Mouse (Mus musculus) megakaryocyte, embryonic 14.5 days (primary cell): ENCODE results near the gene Ncan. TPM values are rescaled to one million over a fixed set of nuclear protein-coding genes. Genes with fewer than 3 reads are reported as not detected.

ENCODE experiments used
- H3K27me3 ChIP-seq: replicated peaks from 2 replicates; pipeline ENCODE3; 2012; ENCODE audit warnings: inconsistent platforms
- H3K36me3 ChIP-seq: replicated peaks from 2 replicates; pipeline ENCODE3; 2012; ENCODE audit warnings: low read length, inconsistent platforms, mixed read lengths
- H3K4me1 ChIP-seq: 2 replicates; pipeline ENCODE4 v1.6.1; 2012; ENCODE audit warnings: inconsistent platforms
- H3K4me3 ChIP-seq: replicated peaks from 2 replicates; pipeline ENCODE3; 2012; ENCODE audit warnings: moderate library complexity, mild to moderate bottlenecking, inconsistent platforms
- H3K9me3 ChIP-seq: 2 replicates; pipeline ENCODE4 v1.6.1; 2012; ENCODE audit warnings: inconsistent platforms
- FLI1 ChIP-seq: IDR thresholded peaks from 2 replicates; pipeline ENCODE4 v1.6.1; 2012; ENCODE audit warnings: low read length, inconsistent platforms, mixed read lengths
- GATA1 ChIP-seq: IDR thresholded peaks from 3 replicates; pipeline ENCODE4 v1.6.1; 2012; ENCODE audit warnings: mixed read lengths, low read length, inconsistent platforms, borderline replicate concordance
- polyA plus RNA-seq: library from polyadenylated mRNA; stranded (reverse); fragments of >175 nt; gene quantifications from 2 replicates; pipeline ENCODE4 v1.2.3, GENCODE M21; 2012; ENCODE audit warnings: low replicate concordance; ENCODE audit not compliant: insufficient read depth

Gene Ncan
- polyA plus RNA-seq, 1 experiment, result not detected

DNA sequence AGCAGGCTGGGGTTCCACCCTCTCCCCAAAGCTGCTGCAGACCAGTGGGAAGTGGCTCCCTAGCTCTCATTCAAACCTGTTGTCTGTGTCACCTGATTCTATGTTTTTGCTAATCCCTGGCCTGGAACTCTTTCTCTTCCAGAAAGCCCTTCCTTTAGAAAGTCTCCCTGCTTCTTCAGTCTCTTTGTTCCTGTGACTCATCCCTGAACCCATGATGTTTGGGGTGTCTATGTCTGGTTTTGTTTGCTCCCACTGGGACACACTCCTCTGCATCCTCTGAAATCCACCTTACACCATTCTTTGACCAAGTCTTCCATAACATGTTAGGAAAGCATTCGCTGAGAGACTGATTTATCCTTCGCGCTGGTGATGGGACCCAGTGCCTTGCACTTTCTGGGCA is 9.4 kb upstream of the Ncan start:
- peaks cover 57% of the 10 kb centered on the region for H3K4me1 ChIP-seq
- H3K4me3 ChIP-seq, result no peak overlapping the region
- no peaks in the 10 kb centered on the region for H3K9me3 ChIP-seq
- H3K36me3 ChIP-seq, result peaks cover 29% of the 10 kb centered on the region
- TF ChIP-seq FLI1 (no peak), GATA1 (no peak)
- peaks cover 9% of the 10 kb centered on the region for H3K27me3 ChIP-seq

DNA sequence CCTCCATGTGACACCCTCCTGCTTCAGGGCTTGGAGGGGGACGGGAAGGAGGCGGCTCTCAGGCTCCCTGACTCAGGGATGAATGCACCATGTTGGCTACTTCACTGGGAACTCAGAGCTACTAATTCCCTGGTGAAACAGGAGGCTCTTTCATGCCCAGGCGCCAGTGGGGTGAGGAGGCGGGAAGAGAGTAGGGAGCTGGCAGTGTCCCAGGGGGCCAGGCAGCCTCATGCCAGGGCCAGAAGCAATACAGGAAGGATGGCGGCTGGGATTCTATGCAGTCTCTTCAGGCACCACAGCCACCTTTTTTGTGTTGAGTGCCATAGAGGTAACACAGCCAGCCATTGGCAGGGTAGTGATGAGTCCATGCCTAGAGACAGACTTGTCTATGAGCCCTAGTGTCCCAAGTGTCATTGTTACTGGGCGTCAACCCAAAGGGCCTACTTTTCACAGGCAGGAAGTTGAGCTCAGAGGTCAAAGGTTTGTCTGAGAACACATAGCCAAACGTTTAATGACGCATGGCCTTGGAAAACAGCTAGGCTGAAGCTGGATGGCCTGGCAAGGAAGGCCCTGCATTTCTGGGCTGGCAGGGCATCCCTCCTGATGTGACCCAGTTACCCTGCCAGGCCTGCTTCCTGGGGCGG is 8.8 kb upstream of the Ncan start:
- Histone ChIP-seq H3K9me3 (no peaks in the 10 kb centered on the region), H3K4me1 (peaks cover 51% of the 10 kb centered on the region), H3K36me3 (peaks cover 23% of the 10 kb centered on the region), H3K4me3 (no peak overlapping the region), H3K27me3 (peaks cover 14% of the 10 kb centered on the region)
- no peak for TF ChIP-seq GATA1
- TF ChIP-seq FLI1, result no peak

DNA sequence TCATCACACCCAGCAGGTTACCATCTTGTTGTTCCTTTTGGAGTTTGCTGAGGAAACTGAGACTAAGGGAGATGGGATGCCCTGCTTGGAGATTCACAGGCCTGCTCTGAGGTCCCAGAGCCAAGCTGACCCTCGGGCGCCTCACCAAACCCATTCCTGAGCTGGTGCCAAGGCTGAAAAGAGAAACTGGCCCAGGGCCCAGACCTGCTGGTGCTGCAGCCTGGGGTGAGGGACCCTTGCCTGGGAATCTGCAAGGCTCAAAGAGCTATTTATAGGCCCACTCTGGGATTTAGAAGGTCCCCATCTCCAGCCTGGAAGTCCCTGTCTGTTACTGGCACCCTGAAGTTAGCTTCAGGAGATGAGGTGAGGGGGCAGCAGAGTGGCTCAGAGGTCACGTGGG is 7.8 kb upstream of the Ncan start:
- Histone ChIP-seq H3K4me1 (peaks cover 41% of the 10 kb centered on the region), H3K36me3 (peaks cover 13% of the 10 kb centered on the region), H3K4me3 (no peak overlapping the region), H3K9me3 (no peaks in the 10 kb centered on the region), H3K27me3 (peaks cover 19% of the 10 kb centered on the region)
- TF ChIP-seq FLI1, result no peak
- TF ChIP-seq GATA1, result no peak

DNA sequence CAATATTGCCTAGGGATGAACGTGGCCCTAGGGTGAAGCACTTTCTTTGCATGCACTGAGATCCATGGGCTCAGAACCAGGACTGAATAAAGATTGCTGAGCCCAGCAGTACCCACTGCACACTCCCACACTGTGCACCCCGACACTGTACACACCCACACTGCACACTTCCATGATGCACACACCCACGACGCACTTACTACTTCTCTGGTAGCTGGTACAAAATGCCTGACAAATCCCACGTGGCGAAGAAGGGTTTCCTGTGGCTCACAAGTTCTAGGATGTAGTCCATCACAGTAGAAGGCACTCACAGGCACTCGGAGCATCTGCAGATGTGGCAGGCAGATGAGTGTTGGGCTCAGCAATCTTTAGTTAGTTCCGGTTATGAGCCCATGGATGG is 4.3 kb upstream of the Ncan start:
- Histone ChIP-seq H3K27me3 (peaks cover 49% of the 10 kb centered on the region), H3K36me3 (no peaks in the 10 kb centered on the region), H3K4me3 (no peak overlapping the region), H3K9me3 (no peaks in the 10 kb centered on the region), H3K4me1 (peaks cover 18% of the 10 kb centered on the region)
- TF ChIP-seq FLI1, result no peak
- no peak for TF ChIP-seq GATA1

DNA sequence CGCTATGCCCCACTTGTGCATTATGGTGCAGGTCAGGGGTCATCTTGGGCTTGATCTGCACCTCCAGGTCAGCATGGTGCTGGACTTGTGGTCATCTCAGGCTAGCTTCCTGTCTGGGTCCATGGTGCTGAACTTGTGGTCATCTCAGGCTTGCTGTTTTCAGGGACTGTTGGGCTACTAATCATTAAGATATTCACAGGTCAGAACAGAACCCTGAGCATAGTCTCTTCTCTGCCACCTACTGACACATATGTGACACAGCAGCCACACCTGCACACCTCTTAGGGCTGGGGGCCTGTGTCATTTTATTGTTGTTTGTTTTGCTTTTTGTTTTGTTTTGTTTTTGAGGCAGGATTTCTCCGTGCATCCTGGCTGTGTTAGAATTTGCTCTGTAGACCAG is 2.2 kb upstream of the Ncan start:
- TF ChIP-seq FLI1 (no peak), GATA1 (no peak)
- H3K27me3 ChIP-seq, result peaks cover 68% of the 10 kb centered on the region
- peaks cover 15% of the 10 kb centered on the region for H3K4me1 ChIP-seq
- H3K36me3 ChIP-seq, result no peaks in the 10 kb centered on the region
- H3K4me3 ChIP-seq, result no peak overlapping the region
- H3K9me3 ChIP-seq, result no peaks in the 10 kb centered on the region

DNA sequence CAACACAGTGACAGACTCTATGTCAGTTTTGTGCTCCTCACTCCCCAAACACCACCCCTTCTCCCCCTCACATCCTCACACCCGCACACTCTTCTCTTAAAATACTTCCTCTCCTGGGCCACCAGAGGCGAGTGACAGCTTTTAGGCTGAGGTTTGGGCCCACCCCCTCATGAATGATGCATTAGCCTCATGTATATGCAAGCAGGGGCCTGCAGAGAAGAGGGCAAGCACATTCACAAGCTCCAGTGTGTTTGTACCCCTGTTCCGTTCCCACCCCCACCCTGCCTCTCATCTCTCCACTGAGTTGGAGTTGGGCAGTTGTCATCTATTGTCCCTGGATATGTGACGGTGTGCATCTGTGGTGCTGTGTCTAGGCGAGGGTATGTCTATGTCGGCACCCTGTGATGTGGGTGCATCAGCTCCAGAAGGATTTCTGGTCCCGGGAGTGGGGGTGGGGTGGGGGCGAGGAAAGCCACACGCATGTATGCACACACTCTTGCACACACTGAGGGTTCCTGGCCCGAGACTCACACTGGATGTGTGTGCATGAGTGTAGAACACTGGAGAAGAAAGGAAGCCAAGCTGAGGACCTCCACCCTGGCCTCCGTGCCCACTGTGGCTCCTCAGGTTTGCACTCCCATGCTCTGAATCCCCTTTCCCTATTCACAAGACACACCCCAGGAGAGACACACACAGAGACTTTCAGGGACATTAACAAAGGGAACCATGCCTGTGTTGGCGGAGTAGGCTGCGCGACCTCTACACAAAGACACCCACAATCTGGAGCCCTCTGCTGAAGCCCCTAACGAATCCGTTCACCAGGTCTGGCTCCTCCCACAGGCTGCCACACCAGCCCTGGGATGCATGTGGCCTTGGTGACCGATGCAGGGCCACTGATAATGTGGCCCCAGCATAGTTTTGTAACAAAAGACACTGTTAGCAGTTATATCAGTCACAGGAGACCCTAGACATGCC is 1.7 kb downstream of the Ncan start:
- TF ChIP-seq GATA1, result no peak
- no peak for TF ChIP-seq FLI1
- no peaks in the 10 kb centered on the region for H3K36me3 ChIP-seq
- peaks cover 89% of the 10 kb centered on the region for H3K27me3 ChIP-seq
- peaks cover 7% of the 10 kb centered on the region; the same call in 1 of the 2 replicates for H3K4me1 ChIP-seq
- no peak overlapping the region for H3K4me3 ChIP-seq
- H3K9me3 ChIP-seq, result no peaks in the 10 kb centered on the region

DNA sequence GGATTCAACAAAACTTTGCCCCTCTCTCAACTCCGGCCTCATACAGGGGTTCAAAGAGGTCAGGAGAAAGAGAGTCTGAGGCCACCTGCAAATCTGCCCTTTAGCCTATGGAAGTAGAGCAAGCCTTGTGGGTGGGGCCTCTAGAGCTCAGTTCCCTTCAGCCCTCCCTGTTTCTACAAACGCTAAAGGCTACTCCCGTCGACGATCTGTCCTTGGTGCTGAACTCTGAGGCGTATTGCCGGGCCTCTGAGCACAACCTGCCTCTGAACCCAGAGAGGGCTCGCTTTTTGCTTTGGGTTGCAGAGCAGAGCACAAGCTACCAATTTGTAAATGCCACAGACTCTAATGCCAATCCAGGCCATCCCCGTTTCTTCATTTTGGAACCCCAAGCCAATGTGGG is 3.1 kb downstream of the Ncan start:
- Histone ChIP-seq H3K9me3 (no peaks in the 10 kb centered on the region), H3K27me3 (peaks cover 96% of the 10 kb centered on the region), H3K4me3 (no peak overlapping the region), H3K36me3 (no peaks in the 10 kb centered on the region), H3K4me1 (peaks cover 9% of the 10 kb centered on the region; the same call in 1 of the 2 replicates)
- TF ChIP-seq GATA1, result no peak

DNA sequence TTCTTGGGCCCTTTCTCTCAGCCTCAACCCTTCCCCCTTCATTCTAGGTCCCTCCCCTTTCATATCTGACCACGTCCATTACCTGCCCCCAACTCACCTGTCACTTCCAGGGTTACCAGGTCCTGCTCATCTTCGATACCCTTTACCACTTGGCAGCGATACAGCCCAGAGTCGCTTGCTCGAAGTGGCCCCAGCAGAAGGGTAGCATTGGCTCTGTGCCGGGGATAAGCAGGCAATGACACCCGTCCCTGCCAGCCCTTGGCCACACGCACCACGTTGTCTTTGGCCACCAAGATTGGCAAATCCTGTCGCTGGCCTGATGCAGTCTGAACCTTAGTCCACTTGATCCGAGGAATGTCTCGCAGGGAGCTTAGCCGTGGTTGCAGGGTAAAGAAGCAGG is 5.8 kb downstream of the Ncan start:
- peaks cover 96% of the 10 kb centered on the region for H3K27me3 ChIP-seq
- no peaks in the 10 kb centered on the region for H3K36me3 ChIP-seq
- H3K4me1 ChIP-seq, result peaks cover 18% of the 10 kb centered on the region
- H3K4me3 ChIP-seq, result no peak overlapping the region
- no peaks in the 10 kb centered on the region for H3K9me3 ChIP-seq
- TF ChIP-seq GATA1, result no peak
- TF ChIP-seq FLI1, result no peak

DNA sequence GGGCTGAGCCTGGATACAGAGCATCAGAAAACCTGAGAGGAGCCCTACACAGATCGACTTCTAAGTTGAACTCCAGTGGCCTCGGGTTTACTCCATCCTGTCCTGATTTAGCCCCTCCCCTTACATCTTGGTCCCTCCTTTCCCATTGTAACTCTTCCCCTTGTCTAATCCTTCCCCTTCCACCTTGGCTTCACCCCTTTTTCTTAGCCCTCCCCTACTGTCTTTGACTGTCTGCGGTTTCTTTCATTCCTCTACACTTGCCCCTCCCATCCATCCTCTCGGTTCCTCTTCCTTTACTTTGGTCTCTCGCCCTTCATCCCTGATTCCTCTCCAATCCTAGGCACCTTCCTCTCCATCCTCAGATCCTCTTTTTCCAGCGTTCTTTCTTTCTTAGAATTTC is 6.2 kb downstream of the Ncan start:
- peaks cover 18% of the 10 kb centered on the region for H3K4me1 ChIP-seq
- H3K36me3 ChIP-seq, result no peaks in the 10 kb centered on the region
- H3K9me3 ChIP-seq, result no peaks in the 10 kb centered on the region
- H3K4me3 ChIP-seq, result no peak overlapping the region
- TF ChIP-seq GATA1 (no peak), FLI1 (no peak)
- peaks cover 96% of the 10 kb centered on the region for H3K27me3 ChIP-seq

DNA sequence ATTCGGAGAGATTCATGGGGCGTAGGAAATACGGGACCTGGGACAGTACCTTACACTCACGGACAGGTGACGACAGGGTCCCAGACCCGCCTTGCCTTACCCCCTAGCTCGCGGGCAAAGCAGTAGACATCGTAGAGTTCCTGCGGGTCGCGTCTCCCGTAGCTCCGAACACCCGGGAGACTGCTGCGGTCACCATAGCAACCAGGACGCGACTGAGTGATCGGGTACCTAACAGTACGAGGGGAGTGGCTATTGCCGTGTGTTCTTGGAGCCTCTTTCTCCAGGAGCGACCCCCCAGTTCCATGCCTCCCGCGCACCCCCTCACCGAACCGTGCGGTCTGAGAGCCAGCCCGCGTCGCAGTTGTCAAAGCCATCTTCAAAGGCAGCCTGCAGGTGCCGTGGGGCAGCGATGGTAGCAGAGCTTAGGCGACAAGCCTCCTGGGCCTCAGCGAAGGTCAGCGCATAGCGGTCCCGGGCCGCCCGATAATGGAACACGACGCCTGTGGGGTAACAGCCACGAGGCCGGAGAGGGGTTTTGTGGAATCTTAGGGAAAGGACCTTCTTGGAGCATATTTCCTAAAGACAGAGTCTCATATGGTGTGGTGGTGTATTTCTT is 8.2 kb downstream of the Ncan start:
- H3K36me3 ChIP-seq, result no peaks in the 10 kb centered on the region
- peaks cover 15% of the 10 kb centered on the region for H3K4me1 ChIP-seq
- no peak for TF ChIP-seq FLI1
- no peak for TF ChIP-seq GATA1
- peaks cover 97% of the 10 kb centered on the region for H3K27me3 ChIP-seq
- H3K4me3 ChIP-seq, result no peak overlapping the region
- no peaks in the 10 kb centered on the region for H3K9me3 ChIP-seq
